Comparison of ENCODE assay signal across 8 mouse cellular contexts in genomic region chr2:25054221-25055067, GRCm38 (mm10). TPM values are rescaled to one million over a fixed set of nuclear protein-coding genes. Genes with fewer than 3 reads are reported as not detected.
DNase-seq lines count a peak whose midpoint lies in the region; ATAC-seq lines count a peak whose summit lies in the region.

Nsmf (plus strand) TSS chr2:25054355.

- H3K9me3 ChIP-seq in hindbrain, embryonic 13.5 days, result no peaks in the 10 kb centered on the region

- ATAC-seq in hindbrain, embryonic 13.5 days (ENCODE audit: low FRiP score), result peak; percentile 88

- peak within 1 kb of the TSS; percentile 74 for H3K27ac ChIP-seq in hindbrain, embryonic 13.5 days

- peak within 1 kb of the TSS; percentile 84 for H3K4me3 ChIP-seq in hindbrain, embryonic 13.5 days

- peak within 1 kb of the TSS; percentile 91 for H3K9ac ChIP-seq in hindbrain, embryonic 13.5 days

- H3K27me3 ChIP-seq in hindbrain, embryonic 13.5 days, result no peaks in the 10 kb centered on the region

- peak within 1 kb of the TSS; percentile 89 for H3K4me2 ChIP-seq in hindbrain, embryonic 13.5 days

- DNase-seq in Muller cell, postnatal 12 days (ENCODE audit: inconsistent ontology term), result peak; percentile 89
- peak; percentile 86 to 90 for DNase-seq in cerebellum, postnatal 10 days
- peak; percentile 78 to 87 for DNase-seq in frontal cortex, postnatal 14 days (ENCODE audit: low spot score in 2 of 2)
- peak; percentile 87 to 90 for DNase-seq in layer of hippocampus, postnatal 25 days (ENCODE audit: extremely low spot score in 1 of 2, low spot score in 1 of 2)
- DNase-seq in lung, postnatal 25 days (ENCODE audit: low spot score), result peak; percentile 89
- peak; percentile 88 for DNase-seq in retina, embryonic 14.5 days (ENCODE audit: low spot score)
- DNase-seq in thymus, postnatal 4 days, result peak; percentile 84

- peaks cover 20% of the 10 kb centered on the region for H3K4me1 ChIP-seq in hindbrain, embryonic 13.5 days (replicated peaks)

- H3K36me3 ChIP-seq in hindbrain, embryonic 13.5 days, result peaks cover 35% of the 10 kb centered on the region

- WGBS in hindbrain, embryonic 13.5 days, result 5% methylated on average over 47 of the region's 47 CpGs

RNA-seq across cellular contexts. Expression of gene Nsmf, which starts in this region (rescaled TPM):
- polyA plus RNA-seq in hindbrain, embryonic 13.5 days (2015; fragmentation: Nextera tagmentation; extraction: Ambion mirVana), result 130 and 136 TPM in 2 replicates
- total RNA-seq in layer of hippocampus, postnatal 25 days (2021), result 100 to 1,000 TPM; 985 to 995 TPM

Comparison
In these comparisons a context has a peak if more than half of its experiments do, and no peak if none do; other contexts are left out.
1. Peak in every context shown above with its lines: DNase-seq, ATAC-seq, H3K4me3 ChIP-seq and H3K27ac ChIP-seq.